Mouse (Mus musculus) megakaryocyte-erythroid progenitor cell, adult 5 weeks (primary cell): ENCODE measurements around the gene Vmn1r75. TPM values are rescaled to one million over a fixed set of nuclear protein-coding genes. Genes with fewer than 3 reads are reported as not detected.

Source experiments
- polyA plus RNA-seq: library from polyadenylated mRNA; stranded (reverse); fragments of >175 nt; gene quantifications from 2 replicates; pipeline ENCODE4 v1.2.3, GENCODE M21; 2012

Gene Vmn1r75
- not detected in 2 replicates for polyA plus RNA-seq

GRCm38 (mm10) chr7:11874330-11874729, at the start of gene Vmn1r75:
Gene Vmn1r75 (plus strand): TSS chr7:11874630.

DNA sequence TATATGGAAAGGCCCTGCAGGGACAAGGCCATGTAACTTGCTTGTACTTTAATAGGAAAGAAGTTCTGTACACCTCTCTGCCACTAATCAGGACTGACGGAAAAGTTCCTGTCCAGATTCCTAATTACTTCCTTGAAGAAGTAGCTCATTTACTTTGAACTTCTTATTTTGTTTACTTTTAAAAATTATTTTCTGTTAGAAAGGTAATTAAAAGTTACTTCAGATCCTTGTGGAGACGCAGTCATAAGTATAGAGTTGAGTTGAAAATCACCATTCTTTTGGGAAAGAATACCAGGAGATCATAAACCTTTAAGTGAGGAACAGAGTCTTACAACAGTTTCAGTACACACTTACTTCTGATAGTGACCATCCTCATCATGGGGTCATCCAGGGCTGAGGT, 40.8 kb upstream of the Vmn1r75 start, which contains the start of gene Vmn1r74:
Gene Vmn1r74, plus strand, starts transcription at position 301 of the 400 bp plus-strand sequence.

Other genes starting within 250 kb of the Vmn1r75 start
- gene Vmn1r72, start 194.5 kb upstream of the Vmn1r75 start, polyA plus RNA-seq: not detected in 2 replicates
- gene Vmn1r73, start 144.4 kb upstream of the Vmn1r75 start, polyA plus RNA-seq: not detected in 2 replicates
- gene Vmn1r74, start 40.6 kb upstream of the Vmn1r75 start, polyA plus RNA-seq: not detected in 2 replicates
- gene Vmn1r76, start 63.6 kb downstream of the Vmn1r75 start, polyA plus RNA-seq: not detected in 2 replicates
- not detected in 2 replicates for gene Vmn1r77, start 162.1 kb downstream of the Vmn1r75 start, polyA plus RNA-seq